Mouse (Mus musculus): ENCODE measurements around the gene Spic. TPM values are rescaled to one million over a fixed set of nuclear protein-coding genes. Genes with fewer than 3 reads are reported as not detected.

Spic gene
- polyA plus RNA-seq, 1 experiment from 2014 or later: 0.51 TPM

- no peak for DNase-seq (ENCODE audit: low spot score)
- Histone ChIP-seq H3K4me3 (ENCODE audit: low read depth, low read length) (no peak overlapping the region), H3K36me3 (ENCODE audit: control insufficient read depth, insufficient read depth, low read length) (no peaks in the 10 kb centered on the region), H3K4me2 (ENCODE audit: low read length) (no peak overlapping the region), H3K27me3 (replicated peaks; ENCODE audit: control insufficient read depth, insufficient read depth, low read length) (no peaks in the 10 kb centered on the region), H3K4me1 (replicated peaks; ENCODE audit: control insufficient read depth, insufficient read depth, low read length) (no peaks in the 10 kb centered on the region), H3K9ac (ENCODE audit: low read length) (no peak overlapping the region), H3K9me3 (ENCODE audit: control insufficient read depth, low read length) (no peaks in the 10 kb centered on the region), H3K27ac (ENCODE audit: low read depth) (no peak overlapping the region)
- ATAC-seq (replicated peaks; ENCODE audit: low FRiP score, low TSS enrichment, low read depth): no peak
- 46% methylated on average over 2 of the region's 2 CpGs for WGBS
Observed at GRCm38 (mm10) chr10:88717756-88718025, 32.9 kb upstream of the Spic start.

DNA sequence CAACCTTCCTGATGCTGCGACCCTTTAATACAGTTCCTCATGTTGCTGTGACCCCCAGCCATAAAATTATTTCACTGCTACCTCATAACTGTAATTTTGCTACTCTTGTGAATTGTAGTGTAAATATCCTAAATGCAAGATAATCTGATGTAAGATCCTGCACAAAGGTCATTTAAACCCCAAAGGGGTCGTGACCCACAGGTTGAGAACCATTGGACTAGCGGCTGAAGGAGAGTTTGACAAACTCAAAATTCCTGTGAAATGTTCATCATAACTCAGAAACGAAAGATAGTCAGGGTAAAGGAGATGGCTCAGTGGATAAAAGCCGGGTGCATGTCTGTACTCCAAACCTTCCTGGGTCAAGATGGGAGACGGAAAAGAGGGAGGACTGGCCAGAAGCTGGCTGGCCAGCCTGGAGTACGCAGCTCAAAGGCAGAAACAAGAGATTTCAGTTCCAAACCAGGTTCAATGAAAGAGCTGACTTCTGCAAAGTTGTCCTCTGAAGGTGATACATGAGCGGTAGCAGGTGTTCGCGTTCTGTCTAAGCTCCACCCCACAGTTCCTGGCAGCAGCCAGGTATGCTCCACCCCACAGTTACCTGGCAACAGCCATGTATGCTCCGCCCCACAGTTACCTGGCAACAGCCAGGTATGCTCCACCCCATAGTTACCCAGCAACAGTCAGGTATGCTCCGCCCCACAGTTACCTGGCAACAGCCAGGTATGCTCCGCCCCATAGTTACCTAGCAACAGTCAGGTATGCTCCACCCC, 32.4 kb upstream of the Spic start:
- H3K9ac ChIP-seq (ENCODE audit: low read length): no peak overlapping the region
- WGBS: 48% methylated on average over 13 of the region's 13 CpGs
- ATAC-seq (replicated peaks; ENCODE audit: low FRiP score, low TSS enrichment, low read depth): no peak

DNA sequence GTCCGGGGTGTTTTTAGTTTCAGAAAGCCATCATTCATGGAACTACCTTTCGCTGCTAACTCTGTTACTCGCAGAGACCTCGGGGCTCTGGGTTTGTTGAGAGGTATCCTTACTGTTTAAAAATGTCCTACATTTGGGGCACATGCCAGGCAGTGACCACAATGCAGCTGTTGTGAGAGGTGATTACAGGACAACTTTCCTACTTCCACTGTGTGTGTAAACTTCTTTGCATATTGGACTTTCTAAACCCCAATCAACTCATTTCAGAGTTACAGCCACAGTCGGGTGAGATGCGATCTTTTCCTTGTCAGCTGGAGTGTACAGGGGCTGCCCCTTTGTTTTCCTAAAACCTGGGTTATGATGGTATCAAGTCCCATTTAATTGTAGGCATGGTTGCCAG, 30.8 kb upstream of the Spic start:
- Histone ChIP-seq H3K4me1 (replicated peaks; ENCODE audit: control insufficient read depth, insufficient read depth, low read length) (no peaks in the 10 kb centered on the region), H3K4me2 (ENCODE audit: low read length) (no peak overlapping the region), H3K36me3 (ENCODE audit: control insufficient read depth, insufficient read depth, low read length) (no peaks in the 10 kb centered on the region), H3K4me3 (ENCODE audit: low read depth, low read length) (no peak overlapping the region), H3K9me3 (ENCODE audit: control insufficient read depth, low read length) (no peaks in the 10 kb centered on the region), H3K9ac (ENCODE audit: low read length) (no peak overlapping the region), H3K27ac (ENCODE audit: low read depth) (no peak overlapping the region), H3K27me3 (replicated peaks; ENCODE audit: control insufficient read depth, insufficient read depth, low read length) (no peaks in the 10 kb centered on the region)
- no peak for ATAC-seq (replicated peaks; ENCODE audit: low FRiP score, low TSS enrichment, low read depth)
- no peak for DNase-seq (ENCODE audit: low spot score)
- WGBS: 85% methylated on average over 6 of the region's 6 CpGs

More for the DNA sequence above, 32.4 kb upstream of the Spic start:
- no peak overlapping the region for H3K4me3 ChIP-seq (ENCODE audit: low read depth, low read length)
- no peaks in the 10 kb centered on the region for H3K36me3 ChIP-seq (ENCODE audit: control insufficient read depth, insufficient read depth, low read length)
- H3K9me3 ChIP-seq (ENCODE audit: control insufficient read depth, low read length): no peaks in the 10 kb centered on the region
- no peak for DNase-seq (ENCODE audit: low spot score)
- H3K27ac ChIP-seq (ENCODE audit: low read depth): no peak overlapping the region
- no peak overlapping the region for H3K4me2 ChIP-seq (ENCODE audit: low read length)
- no peaks in the 10 kb centered on the region for H3K27me3 ChIP-seq (replicated peaks; ENCODE audit: control insufficient read depth, insufficient read depth, low read length)
- H3K4me1 ChIP-seq (replicated peaks; ENCODE audit: control insufficient read depth, insufficient read depth, low read length): no peaks in the 10 kb centered on the region

GRCm38 (mm10) chr10:88714744-88715143, 29.9 kb upstream of the Spic start:
- WGBS: 83% methylated on average over 4 of the region's 4 CpGs
- Histone ChIP-seq H3K27me3 (replicated peaks; ENCODE audit: control insufficient read depth, insufficient read depth, low read length) (no peaks in the 10 kb centered on the region), H3K9ac (ENCODE audit: low read length) (no peak overlapping the region), H3K4me2 (ENCODE audit: low read length) (no peak overlapping the region), H3K4me1 (replicated peaks; ENCODE audit: control insufficient read depth, insufficient read depth, low read length) (no peaks in the 10 kb centered on the region), H3K36me3 (ENCODE audit: control insufficient read depth, insufficient read depth, low read length) (no peaks in the 10 kb centered on the region), H3K4me3 (ENCODE audit: low read depth, low read length) (no peak overlapping the region), H3K9me3 (ENCODE audit: control insufficient read depth, low read length) (no peaks in the 10 kb centered on the region), H3K27ac (ENCODE audit: low read depth) (no peak overlapping the region)
- no peak for ATAC-seq (replicated peaks; ENCODE audit: low FRiP score, low TSS enrichment, low read depth)
- DNase-seq (ENCODE audit: low spot score): no peak

DNA sequence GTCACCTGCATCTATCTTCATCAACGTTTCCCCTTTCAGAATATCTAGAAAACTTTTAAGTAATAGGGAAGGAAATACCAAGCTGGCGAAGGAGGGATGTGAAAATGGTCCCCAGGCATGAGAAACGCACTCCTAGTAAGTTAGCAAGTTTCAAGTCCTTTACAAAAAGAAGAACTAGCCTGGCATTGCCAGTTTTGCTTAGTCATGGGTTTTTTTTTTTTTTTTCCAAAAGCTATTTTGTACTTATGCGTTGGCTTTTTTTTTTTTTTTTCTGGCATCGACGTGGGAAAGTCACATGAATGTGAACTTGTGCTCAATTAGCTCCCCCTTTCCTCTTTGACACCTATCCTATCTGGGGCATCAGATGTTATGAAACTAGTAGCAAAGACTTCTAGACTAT, 27.5 kb upstream of the Spic start:
- no peak overlapping the region for H3K9ac ChIP-seq (ENCODE audit: low read length)
- no peaks in the 10 kb centered on the region for H3K9me3 ChIP-seq (ENCODE audit: control insufficient read depth, low read length)
- ATAC-seq (replicated peaks; ENCODE audit: low FRiP score, low TSS enrichment, low read depth): no peak
- H3K4me1 ChIP-seq (replicated peaks; ENCODE audit: control insufficient read depth, insufficient read depth, low read length): no peaks in the 10 kb centered on the region
- no peaks in the 10 kb centered on the region for H3K36me3 ChIP-seq (ENCODE audit: control insufficient read depth, insufficient read depth, low read length)
- no peaks in the 10 kb centered on the region for H3K27me3 ChIP-seq (replicated peaks; ENCODE audit: control insufficient read depth, insufficient read depth, low read length)
- no peak overlapping the region for H3K4me3 ChIP-seq (ENCODE audit: low read depth, low read length)
- DNase-seq (ENCODE audit: low spot score): no peak
- 82% methylated on average over 6 of the region's 6 CpGs for WGBS
- H3K27ac ChIP-seq (ENCODE audit: low read depth): no peak overlapping the region
- no peak overlapping the region for H3K4me2 ChIP-seq (ENCODE audit: low read length)

GRCm38 (mm10) chr10:88708671-88709523, 24.1 kb upstream of the Spic start:
- Histone ChIP-seq H3K27ac (ENCODE audit: low read depth) (no peak overlapping the region), H3K4me2 (ENCODE audit: low read length) (no peak overlapping the region), H3K27me3 (replicated peaks; ENCODE audit: control insufficient read depth, insufficient read depth, low read length) (no peaks in the 10 kb centered on the region), H3K36me3 (ENCODE audit: control insufficient read depth, insufficient read depth, low read length) (no peaks in the 10 kb centered on the region), H3K9me3 (ENCODE audit: control insufficient read depth, low read length) (no peaks in the 10 kb centered on the region), H3K4me1 (replicated peaks; ENCODE audit: control insufficient read depth, insufficient read depth, low read length) (no peaks in the 10 kb centered on the region), H3K4me3 (ENCODE audit: low read depth, low read length) (no peak overlapping the region), H3K9ac (ENCODE audit: low read length) (no peak overlapping the region)
- DNase-seq (ENCODE audit: low spot score) (no peak), ATAC-seq (replicated peaks; ENCODE audit: low FRiP score, low TSS enrichment, low read depth) (no peak)
- WGBS: 67% methylated on average over 10 of the region's 10 CpGs

- Histone ChIP-seq H3K27ac (ENCODE audit: low read depth) (no peak overlapping the region), H3K4me3 (ENCODE audit: low read depth, low read length) (no peak overlapping the region)
- WGBS: 78% methylated on average over 6 of the region's 6 CpGs
Observed at GRCm38 (mm10) chr10:88700938-88701337, 16.1 kb upstream of the Spic start.

DNA sequence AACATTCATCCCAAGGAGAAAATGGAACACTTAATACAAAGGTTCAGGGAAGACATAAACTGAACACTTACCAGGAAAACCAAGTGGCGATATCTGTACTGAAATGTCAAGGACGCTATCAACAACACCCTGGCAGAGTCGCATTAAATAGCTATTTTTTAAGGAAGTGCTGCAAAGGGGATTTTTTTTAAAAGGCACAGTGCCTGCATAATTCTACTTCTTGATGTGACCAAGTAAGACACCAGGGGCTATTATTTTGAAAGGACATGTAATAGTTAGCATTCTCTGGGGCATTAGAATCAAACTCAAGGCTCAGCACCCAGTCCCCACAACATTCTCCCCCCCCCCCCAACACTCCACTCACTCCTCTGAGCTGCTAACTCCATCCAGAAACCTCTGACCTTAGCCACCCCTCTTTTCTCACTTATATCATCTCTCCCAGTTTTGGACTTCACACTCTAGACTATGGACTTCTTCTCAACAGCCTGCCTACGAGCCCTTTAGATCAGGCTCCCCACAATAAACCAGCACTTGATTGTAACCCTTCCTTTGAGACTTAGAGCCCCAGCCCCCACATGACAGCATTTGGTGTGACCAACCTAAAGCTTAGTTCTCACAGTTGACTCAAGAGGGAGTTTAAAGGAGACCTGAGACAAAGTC, 1.8 kb downstream of the Spic start:
- Histone ChIP-seq H3K9ac (ENCODE audit: low read length) (no peak overlapping the region), H3K36me3 (ENCODE audit: control insufficient read depth, insufficient read depth, low read length) (no peaks in the 10 kb centered on the region), H3K4me2 (ENCODE audit: low read length) (no peak overlapping the region), H3K4me1 (replicated peaks; ENCODE audit: control insufficient read depth, insufficient read depth, low read length) (no peaks in the 10 kb centered on the region), H3K9me3 (ENCODE audit: control insufficient read depth, low read length) (no peaks in the 10 kb centered on the region), H3K4me3 (ENCODE audit: low read depth, low read length) (no peak overlapping the region), H3K27ac (ENCODE audit: low read depth) (no peak overlapping the region), H3K27me3 (replicated peaks; ENCODE audit: control insufficient read depth, insufficient read depth, low read length) (no peaks in the 10 kb centered on the region)
- DNase-seq (ENCODE audit: low spot score) (no peak), ATAC-seq (replicated peaks; ENCODE audit: low FRiP score, low TSS enrichment, low read depth) (no peak)
- WGBS: 74% methylated on average over 4 of the region's 4 CpGs

More at GRCm38 (mm10) chr10:88700938-88701337, 16.1 kb upstream of the Spic start:
- Histone ChIP-seq H3K4me1 (replicated peaks; ENCODE audit: control insufficient read depth, insufficient read depth, low read length) (no peaks in the 10 kb centered on the region), H3K4me2 (ENCODE audit: low read length) (no peak overlapping the region), H3K9ac (ENCODE audit: low read length) (no peak overlapping the region), H3K27me3 (replicated peaks; ENCODE audit: control insufficient read depth, insufficient read depth, low read length) (no peaks in the 10 kb centered on the region), H3K36me3 (ENCODE audit: control insufficient read depth, insufficient read depth, low read length) (no peaks in the 10 kb centered on the region), H3K9me3 (ENCODE audit: control insufficient read depth, low read length) (no peaks in the 10 kb centered on the region)
- DNase-seq (ENCODE audit: low spot score): no peak
- ATAC-seq (replicated peaks; ENCODE audit: low FRiP score, low TSS enrichment, low read depth): no peak
